Mouse (Mus musculus): ENCODE data around the gene Mki67.

- TF ChIP-seq CTCF (conservative IDR thresholded peaks at IDR 0.05; ENCODE audit: insufficient read depth, insufficient read length, low read depth, low read length) (no peak), POLR2A (IDR thresholded peaks at IDR 0.05; ENCODE audit: low read depth, low read length) (no peak)
These were observed 47.1 kb upstream of the Mki67 start for GRCm38 (mm10) chr7:135763311-135763710.

Measured in kidney, adult 2 months (tissue).